Mouse (Mus musculus): ENCODE results near the gene Zzef1. TPM values are rescaled to one million over a fixed set of nuclear protein-coding genes. Genes with fewer than 3 reads are reported as not detected.

Gene Zzef1
- polyA plus RNA-seq, 1 experiment, result 6.8 TPM

- no peak overlapping the region for H3K4me3 ChIP-seq (ENCODE audit: low read depth, low read length)
- H3K9me3 ChIP-seq (replicated peaks; ENCODE audit: control insufficient read depth, insufficient read depth, low read length, poor library complexity, severe bottlenecking), result no peaks in the 10 kb centered on the region
- H3K27me3 ChIP-seq (ENCODE audit: control insufficient read depth, insufficient read depth, low read length, poor library complexity, severe bottlenecking), result no peaks in the 10 kb centered on the region
- TF ChIP-seq EP300 (IDR thresholded peaks at IDR 0.05; ENCODE audit: insufficient read depth, low read depth, low read length) (no peak), CTCF (IDR thresholded peaks at IDR 0.05; ENCODE audit: low read depth, low read length) (no peak), POLR2A (IDR thresholded peaks at IDR 0.05; ENCODE audit: insufficient read depth, low read length) (no peak)
- H3K36me3 ChIP-seq (ENCODE audit: control insufficient read depth, insufficient read depth, low read length, poor library complexity, severe bottlenecking), result no peaks in the 10 kb centered on the region
- no peak overlapping the region for H3K9ac ChIP-seq (ENCODE audit: low read depth, poor library complexity, severe bottlenecking)
- H3K27ac ChIP-seq (ENCODE audit: insufficient read depth, low read length), result no peak overlapping the region
- no peaks in the 10 kb centered on the region for H3K4me1 ChIP-seq (ENCODE audit: control insufficient read depth, insufficient read depth, low read length)
These were observed 25.0 kb downstream of the Zzef1 start for GRCm38 (mm10) chr11:72821041-72821440.

- no peaks in the 10 kb centered on the region; the same call in 1 of the 2 replicates for H3K36me3 ChIP-seq (ENCODE audit: control insufficient read depth, insufficient read depth, low read length, poor library complexity, severe bottlenecking)
- no peak overlapping the region for H3K4me3 ChIP-seq (ENCODE audit: low read depth, low read length)
- TF ChIP-seq POLR2A (IDR thresholded peaks at IDR 0.05; ENCODE audit: insufficient read depth, low read length), result no peak
- TF ChIP-seq CTCF (IDR thresholded peaks at IDR 0.05; ENCODE audit: low read depth, low read length), result no peak
- TF ChIP-seq EP300 (IDR thresholded peaks at IDR 0.05; ENCODE audit: insufficient read depth, low read depth, low read length), result no peak
- H3K4me1 ChIP-seq (ENCODE audit: control insufficient read depth, insufficient read depth, low read length), result no peaks in the 10 kb centered on the region
- H3K9ac ChIP-seq (ENCODE audit: low read depth, poor library complexity, severe bottlenecking), result no peak overlapping the region
- H3K27me3 ChIP-seq (ENCODE audit: control insufficient read depth, insufficient read depth, low read length, poor library complexity, severe bottlenecking), result no peaks in the 10 kb centered on the region
- H3K27ac ChIP-seq (ENCODE audit: insufficient read depth, low read length), result no peak overlapping the region
- H3K9me3 ChIP-seq (replicated peaks; ENCODE audit: control insufficient read depth, insufficient read depth, low read length, poor library complexity, severe bottlenecking), result no peaks in the 10 kb centered on the region
These were observed 33.8 kb downstream of the Zzef1 start for GRCm38 (mm10) chr11:72829869-72830268.

- Histone ChIP-seq H3K9me3 (replicated peaks; ENCODE audit: control insufficient read depth, insufficient read depth, low read length, poor library complexity, severe bottlenecking) (no peaks in the 10 kb centered on the region), H3K27ac (ENCODE audit: insufficient read depth, low read length) (no peak overlapping the region), H3K36me3 (ENCODE audit: control insufficient read depth, insufficient read depth, low read length, poor library complexity, severe bottlenecking) (peaks cover 2% of the 10 kb centered on the region; the same call in 1 of the 2 replicates), H3K4me3 (ENCODE audit: low read depth, low read length) (no peak overlapping the region), H3K4me1 (ENCODE audit: control insufficient read depth, insufficient read depth, low read length) (no peaks in the 10 kb centered on the region), H3K9ac (ENCODE audit: low read depth, poor library complexity, severe bottlenecking) (no peak overlapping the region), H3K27me3 (ENCODE audit: control insufficient read depth, insufficient read depth, low read length, poor library complexity, severe bottlenecking) (no peaks in the 10 kb centered on the region)
- TF ChIP-seq CTCF (IDR thresholded peaks at IDR 0.05; ENCODE audit: low read depth, low read length) (no peak), EP300 (IDR thresholded peaks at IDR 0.05; ENCODE audit: insufficient read depth, low read depth, low read length) (no peak), POLR2A (IDR thresholded peaks at IDR 0.05; ENCODE audit: insufficient read depth, low read length) (no peak)
These were observed 46.7 kb downstream of the Zzef1 start for GRCm38 (mm10) chr11:72842731-72843130.

GRCm38 (mm10) chr11:72843576-72843975 lies 47.5 kb downstream of the Zzef1 start:
- H3K36me3 ChIP-seq (ENCODE audit: control insufficient read depth, insufficient read depth, low read length, poor library complexity, severe bottlenecking), result peaks cover 2% of the 10 kb centered on the region; the same call in 1 of the 2 replicates
- TF ChIP-seq CTCF (IDR thresholded peaks at IDR 0.05; ENCODE audit: low read depth, low read length) (no peak), EP300 (IDR thresholded peaks at IDR 0.05; ENCODE audit: insufficient read depth, low read depth, low read length) (no peak), POLR2A (IDR thresholded peaks at IDR 0.05; ENCODE audit: insufficient read depth, low read length) (no peak)
- no peak overlapping the region for H3K27ac ChIP-seq (ENCODE audit: insufficient read depth, low read length)
- H3K9me3 ChIP-seq (replicated peaks; ENCODE audit: control insufficient read depth, insufficient read depth, low read length, poor library complexity, severe bottlenecking), result no peaks in the 10 kb centered on the region
- no peaks in the 10 kb centered on the region for H3K27me3 ChIP-seq (ENCODE audit: control insufficient read depth, insufficient read depth, low read length, poor library complexity, severe bottlenecking)
- H3K9ac ChIP-seq (ENCODE audit: low read depth, poor library complexity, severe bottlenecking), result no peak overlapping the region
- H3K4me1 ChIP-seq (ENCODE audit: control insufficient read depth, insufficient read depth, low read length), result no peaks in the 10 kb centered on the region
- no peak overlapping the region for H3K4me3 ChIP-seq (ENCODE audit: low read depth, low read length)

- no peak overlapping the region for H3K9ac ChIP-seq (ENCODE audit: low read depth, poor library complexity, severe bottlenecking)
- peaks cover 2% of the 10 kb centered on the region; the same call in 1 of the 2 replicates for H3K36me3 ChIP-seq (ENCODE audit: control insufficient read depth, insufficient read depth, low read length, poor library complexity, severe bottlenecking)
These were observed 49.5 kb downstream of the Zzef1 start for GRCm38 (mm10) chr11:72845526-72845925.

GRCm38 (mm10) chr11:72846685-72847084 lies 50.7 kb downstream of the Zzef1 start:
- H3K4me3 ChIP-seq (ENCODE audit: low read depth, low read length), result no peak overlapping the region
- no peak for TF ChIP-seq EP300 (IDR thresholded peaks at IDR 0.05; ENCODE audit: insufficient read depth, low read depth, low read length)
- TF ChIP-seq POLR2A (IDR thresholded peaks at IDR 0.05; ENCODE audit: insufficient read depth, low read length), result no peak
- TF ChIP-seq CTCF (IDR thresholded peaks at IDR 0.05; ENCODE audit: low read depth, low read length), result no peak
- H3K9me3 ChIP-seq (replicated peaks; ENCODE audit: control insufficient read depth, insufficient read depth, low read length, poor library complexity, severe bottlenecking), result no peaks in the 10 kb centered on the region
- H3K27me3 ChIP-seq (ENCODE audit: control insufficient read depth, insufficient read depth, low read length, poor library complexity, severe bottlenecking), result no peaks in the 10 kb centered on the region
- H3K27ac ChIP-seq (ENCODE audit: insufficient read depth, low read length), result no peak overlapping the region
- no peak overlapping the region for H3K9ac ChIP-seq (ENCODE audit: low read depth, poor library complexity, severe bottlenecking)
- H3K4me1 ChIP-seq (ENCODE audit: control insufficient read depth, insufficient read depth, low read length), result no peaks in the 10 kb centered on the region
- H3K36me3 ChIP-seq (ENCODE audit: control insufficient read depth, insufficient read depth, low read length, poor library complexity, severe bottlenecking), result peaks cover 2% of the 10 kb centered on the region; the same call in 1 of the 2 replicates

More at GRCm38 (mm10) chr11:72845526-72845925, 49.5 kb downstream of the Zzef1 start:
- no peak overlapping the region for H3K27ac ChIP-seq (ENCODE audit: insufficient read depth, low read length)
- TF ChIP-seq EP300 (IDR thresholded peaks at IDR 0.05; ENCODE audit: insufficient read depth, low read depth, low read length) (no peak), POLR2A (IDR thresholded peaks at IDR 0.05; ENCODE audit: insufficient read depth, low read length) (no peak), CTCF (IDR thresholded peaks at IDR 0.05; ENCODE audit: low read depth, low read length) (no peak)
- no peaks in the 10 kb centered on the region for H3K27me3 ChIP-seq (ENCODE audit: control insufficient read depth, insufficient read depth, low read length, poor library complexity, severe bottlenecking)
- no peaks in the 10 kb centered on the region for H3K9me3 ChIP-seq (replicated peaks; ENCODE audit: control insufficient read depth, insufficient read depth, low read length, poor library complexity, severe bottlenecking)
- no peak overlapping the region for H3K4me3 ChIP-seq (ENCODE audit: low read depth, low read length)
- H3K4me1 ChIP-seq (ENCODE audit: control insufficient read depth, insufficient read depth, low read length), result no peaks in the 10 kb centered on the region
